Mouse (Mus musculus) MN1 (cell line): ENCODE results near the gene Tespa1.
"Not testable (repeated sequence)": the region's sequence is repeated elsewhere in the genome, so short reads cannot be mapped to it uniquely, and the experiment has no call there.

Source experiments
- DNase-seq: peaks from one replicate; pipeline ENCODE4 v3.0.0-alpha.2; 2016; ENCODE audit warnings: low spot score

The Tespa1 gene

DNA sequence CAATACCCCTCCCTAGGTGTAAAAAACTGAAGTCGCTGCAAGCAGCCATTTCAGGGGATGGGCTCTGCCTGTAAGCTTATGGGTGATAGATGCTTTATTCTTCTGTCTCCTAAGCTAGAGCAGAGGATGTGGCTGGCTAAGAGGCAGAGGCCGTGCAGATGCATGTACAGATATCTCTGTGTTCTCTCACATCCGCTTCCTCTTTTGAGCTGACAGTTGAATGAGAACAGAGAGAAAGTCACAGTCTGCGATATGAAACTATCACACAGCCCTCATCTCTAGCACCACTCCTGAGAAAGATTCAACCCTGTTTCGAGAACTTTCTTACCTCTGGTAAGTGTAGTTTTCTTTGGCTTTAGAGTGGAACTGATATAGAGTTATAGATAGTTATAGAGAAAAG lies at the start of gene Tespa1:
Gene Tespa1 (plus strand): TSS at position 234 of the 400 bp plus-strand sequence.
- DNase-seq, result no peak

DNA sequence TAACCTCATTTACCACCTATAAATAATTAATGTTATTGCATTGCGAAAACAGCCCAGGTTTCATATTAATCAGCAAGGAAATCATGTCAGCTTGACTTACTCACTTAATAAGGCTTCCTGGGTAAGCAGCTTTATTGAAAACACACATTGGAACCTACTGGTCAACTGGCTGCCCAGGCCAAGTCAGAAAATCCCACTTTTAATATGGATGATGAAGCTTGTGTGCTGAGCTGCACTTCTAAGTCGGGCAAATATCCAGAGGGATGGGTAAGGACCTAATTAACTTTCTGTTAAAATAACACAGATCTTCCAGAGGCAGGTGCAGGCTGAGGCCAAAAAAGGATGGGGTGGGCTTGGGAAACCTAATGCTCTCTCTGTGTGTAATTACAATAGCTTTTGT lies 46.9 kb upstream of the Tespa1 start:
- DNase-seq, result no peak

DNA sequence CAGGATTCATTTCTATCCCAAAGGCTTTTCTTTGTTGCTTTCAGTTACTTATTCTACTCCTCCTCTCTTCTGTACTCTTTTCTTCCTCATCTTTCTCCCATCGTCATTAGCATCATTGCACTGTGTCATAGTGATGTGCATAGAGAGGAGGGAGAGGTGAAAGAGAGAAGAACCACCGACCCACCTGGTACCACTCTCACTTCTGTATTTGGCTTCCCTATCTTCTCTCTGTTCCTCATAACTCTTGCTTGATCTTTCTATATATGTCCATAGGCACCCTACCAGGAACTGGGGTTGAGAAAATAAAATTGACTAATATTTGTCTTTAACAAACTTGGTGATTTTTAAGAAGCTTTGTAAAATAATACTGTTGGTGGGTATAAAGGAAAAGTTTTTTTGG lies 46.2 kb upstream of the Tespa1 start:
- DNase-seq, result no peak

DNA sequence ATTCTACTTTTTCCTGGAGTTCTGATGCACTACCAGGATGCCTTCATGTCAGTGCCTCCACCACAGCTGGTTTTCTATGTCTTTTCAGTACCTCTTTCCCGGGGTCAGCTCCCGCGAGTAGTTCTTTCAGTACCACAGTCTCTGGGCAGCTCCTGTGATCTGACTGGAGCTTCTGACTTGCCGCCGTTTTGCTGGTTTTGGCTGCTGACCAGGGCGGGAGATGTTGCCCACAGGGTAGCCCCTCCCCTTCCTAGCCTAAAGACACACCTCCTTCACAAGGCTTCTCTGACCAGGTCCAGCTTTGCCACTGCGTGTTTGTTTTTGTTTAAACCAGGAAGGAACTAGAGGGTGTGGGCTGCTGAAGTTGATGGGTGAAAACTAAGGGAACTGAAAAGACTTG lies 42.6 kb upstream of the Tespa1 start, which contains the start of gene Neurod4:
Gene Neurod4 (minus strand): TSS at position 175 of the 400 bp plus-strand sequence.
- no peak for DNase-seq

DNA sequence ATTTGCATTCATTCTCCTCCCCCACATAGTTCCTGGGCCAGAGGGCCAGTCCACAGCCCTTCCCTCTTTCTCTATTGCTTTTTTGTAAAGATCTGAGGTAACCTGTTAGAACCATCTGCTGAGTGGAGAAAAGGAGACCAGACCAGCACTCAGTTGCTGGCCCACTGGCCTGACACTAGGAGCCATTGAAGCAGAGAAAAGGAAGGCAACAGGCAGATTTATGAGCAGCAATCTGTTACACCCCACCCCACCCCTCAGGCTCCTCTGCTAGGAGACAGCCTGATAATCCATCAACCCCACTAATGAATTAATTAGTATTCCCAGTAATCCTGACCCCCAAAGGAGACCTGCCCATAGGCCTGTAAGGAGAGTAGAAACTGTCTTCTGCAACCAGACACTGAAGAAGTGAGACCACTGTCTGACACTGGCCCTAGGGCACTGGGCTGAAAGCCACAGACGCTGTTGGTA lies 40.7 kb upstream of the Tespa1 start:
- no peak for DNase-seq

DNA sequence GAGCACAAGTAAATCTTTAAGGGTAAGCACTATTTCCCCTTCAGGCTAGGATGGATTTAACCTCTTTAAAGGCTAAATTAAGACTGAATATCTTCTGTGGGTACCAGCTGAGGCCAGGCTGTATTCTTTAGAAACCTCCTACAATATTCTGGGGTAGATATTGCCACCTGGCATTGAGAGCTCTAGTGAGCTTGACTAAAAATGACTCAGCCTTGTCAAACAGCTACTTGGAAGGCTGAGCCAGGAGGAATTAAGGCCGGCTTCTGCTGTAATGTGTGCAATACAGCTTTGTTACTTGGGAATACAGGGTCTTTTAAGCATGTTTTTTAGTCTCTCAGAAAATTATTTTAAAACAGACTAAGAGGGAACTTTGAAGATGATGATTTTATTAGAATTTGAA lies 35.5 kb upstream of the Tespa1 start:
- DNase-seq, result no peak

DNA sequence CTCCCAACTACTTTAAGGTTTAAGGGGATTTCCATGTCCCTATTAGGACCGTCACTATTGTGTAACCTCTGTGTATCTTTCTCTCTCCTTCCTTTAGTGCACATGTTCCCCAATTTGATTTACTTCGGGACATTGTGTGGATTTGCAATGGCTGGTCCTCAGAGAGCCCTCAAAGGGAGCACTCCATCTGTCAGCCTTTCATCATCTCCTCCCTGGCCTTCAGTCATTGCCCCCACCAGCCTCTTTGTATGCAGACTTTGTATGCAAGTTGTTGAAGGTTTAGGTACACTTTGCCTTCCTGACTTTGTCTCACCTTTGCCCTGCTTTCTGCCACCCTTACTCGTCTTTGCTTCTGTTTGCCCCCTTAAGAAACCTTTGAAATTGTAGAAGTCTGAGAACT lies 34.7 kb upstream of the Tespa1 start:
- no peak for DNase-seq

DNA sequence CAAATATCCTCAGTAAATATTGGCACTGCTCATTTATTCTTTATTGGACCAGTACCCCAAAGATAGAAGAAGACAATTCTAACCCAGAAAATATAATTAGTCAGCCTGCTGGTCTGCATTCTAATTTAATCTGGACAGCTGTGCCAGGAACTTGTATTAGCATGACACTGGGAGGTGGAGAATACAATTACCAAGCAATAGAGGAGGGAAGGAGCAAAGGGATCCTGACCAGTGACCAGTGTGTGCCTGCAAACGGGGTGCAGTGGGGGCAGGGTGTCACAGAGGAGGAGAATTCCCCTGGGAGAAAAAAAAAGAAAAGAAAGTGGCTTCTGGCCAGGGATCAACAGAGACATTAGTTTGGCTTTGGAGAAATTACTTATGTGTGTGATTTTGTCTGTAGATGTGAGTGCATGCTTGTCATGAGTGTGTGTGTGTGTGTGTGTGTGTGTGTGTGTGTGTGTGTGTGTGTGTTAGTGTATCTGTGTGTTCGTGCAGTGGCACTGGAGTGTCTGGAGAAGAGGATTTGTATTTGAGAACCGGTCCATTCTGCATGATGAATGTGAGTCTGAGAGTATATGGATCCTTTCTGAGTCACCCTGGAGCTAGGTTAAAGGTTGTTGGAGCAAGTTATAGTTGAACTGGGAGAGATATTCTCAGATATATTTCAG lies 28.8 kb upstream of the Tespa1 start:
- no peak for DNase-seq

DNA sequence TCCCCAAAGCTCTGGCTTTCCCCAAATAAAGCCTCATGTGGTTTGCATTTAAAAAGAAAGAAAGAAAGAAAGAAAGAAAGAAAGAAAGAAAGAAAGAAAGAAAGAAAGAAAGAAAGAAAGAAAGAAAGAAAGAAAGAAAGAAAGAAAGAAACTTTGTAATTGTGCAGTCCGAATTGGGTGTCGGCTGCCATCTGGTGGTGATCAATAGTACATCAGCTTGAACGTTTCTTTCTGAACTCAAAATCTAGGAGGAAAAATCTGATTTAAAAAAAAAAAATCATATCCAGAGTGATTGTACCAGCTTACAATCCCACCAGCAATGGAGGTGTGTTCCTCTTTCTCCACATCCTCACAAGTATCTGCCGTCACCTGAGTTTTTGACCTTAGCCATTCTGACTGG lies 23.9 kb upstream of the Tespa1 start:
- peak; percentile 25 for DNase-seq

DNA sequence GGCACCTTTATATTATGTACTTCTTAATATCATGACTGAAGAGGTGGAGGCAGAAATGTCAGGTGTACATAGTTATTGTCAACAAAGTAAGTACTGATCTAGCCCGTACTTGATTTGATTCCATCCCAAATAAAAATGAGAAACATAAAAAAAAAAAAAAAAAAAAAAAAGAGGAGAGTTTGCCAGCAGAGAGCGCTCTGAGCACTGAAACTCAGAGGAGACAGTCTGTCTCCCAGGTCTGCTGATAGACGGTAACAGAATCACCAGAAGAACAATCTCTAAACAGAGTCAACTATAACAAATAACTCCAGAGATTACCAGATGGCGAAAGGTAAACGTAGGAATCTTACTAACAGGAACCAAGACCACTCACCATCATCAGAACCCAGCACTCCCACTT lies 18.5 kb upstream of the Tespa1 start:
- not testable (repeated sequence) for DNase-seq

DNA sequence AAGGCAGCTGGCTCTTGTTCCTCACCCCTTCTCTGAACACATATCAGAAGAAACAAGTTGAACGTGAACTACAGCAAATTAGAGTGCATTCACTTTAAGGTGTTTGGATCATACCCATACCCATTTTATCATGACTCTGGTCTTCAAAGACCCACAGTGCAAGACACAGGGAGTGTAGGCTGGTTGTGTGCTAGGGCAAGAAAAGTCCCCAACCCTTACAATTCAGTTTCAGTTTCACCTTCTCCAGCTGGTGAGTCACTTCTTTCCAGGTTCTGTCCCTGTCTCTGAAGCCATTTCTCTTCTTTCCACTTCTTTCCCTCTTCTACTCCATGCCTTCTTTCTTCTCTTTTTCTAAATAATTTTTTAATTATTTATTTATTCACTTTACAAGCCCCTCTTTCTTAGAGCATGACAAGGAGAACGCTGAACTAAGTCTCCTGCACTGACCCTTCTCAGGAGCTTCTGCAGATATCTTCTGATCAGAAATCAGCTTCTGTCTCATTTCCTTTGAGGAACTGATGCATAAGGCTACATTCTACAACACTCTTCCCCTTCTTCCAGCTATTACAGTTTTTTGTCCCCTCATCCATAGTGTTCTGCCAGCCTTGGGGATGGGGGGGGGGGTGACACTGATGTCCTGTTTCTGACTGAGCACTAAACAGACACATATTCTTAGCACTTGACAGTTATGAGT lies 11.0 kb upstream of the Tespa1 start:
- no peak for DNase-seq

DNA sequence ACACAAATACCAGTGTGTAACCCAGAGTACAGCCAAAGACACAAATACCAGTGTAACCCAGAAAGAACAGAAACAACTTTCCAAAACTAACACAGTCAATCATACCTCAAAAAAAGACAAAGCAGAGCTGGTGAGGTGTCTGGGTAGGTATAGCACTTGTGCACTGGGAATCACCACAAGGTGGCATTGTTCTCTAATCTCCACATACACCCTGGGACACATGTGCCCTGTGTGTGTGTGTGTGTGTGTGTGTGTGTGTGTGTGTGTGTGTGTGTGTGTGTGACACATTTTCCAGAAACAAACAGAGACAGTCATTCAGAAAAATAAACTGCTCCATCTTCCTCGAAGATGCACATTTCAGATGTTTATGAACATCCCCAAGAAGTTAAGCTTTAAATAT lies 9.1 kb upstream of the Tespa1 start:
- DNase-seq, result no peak

DNA sequence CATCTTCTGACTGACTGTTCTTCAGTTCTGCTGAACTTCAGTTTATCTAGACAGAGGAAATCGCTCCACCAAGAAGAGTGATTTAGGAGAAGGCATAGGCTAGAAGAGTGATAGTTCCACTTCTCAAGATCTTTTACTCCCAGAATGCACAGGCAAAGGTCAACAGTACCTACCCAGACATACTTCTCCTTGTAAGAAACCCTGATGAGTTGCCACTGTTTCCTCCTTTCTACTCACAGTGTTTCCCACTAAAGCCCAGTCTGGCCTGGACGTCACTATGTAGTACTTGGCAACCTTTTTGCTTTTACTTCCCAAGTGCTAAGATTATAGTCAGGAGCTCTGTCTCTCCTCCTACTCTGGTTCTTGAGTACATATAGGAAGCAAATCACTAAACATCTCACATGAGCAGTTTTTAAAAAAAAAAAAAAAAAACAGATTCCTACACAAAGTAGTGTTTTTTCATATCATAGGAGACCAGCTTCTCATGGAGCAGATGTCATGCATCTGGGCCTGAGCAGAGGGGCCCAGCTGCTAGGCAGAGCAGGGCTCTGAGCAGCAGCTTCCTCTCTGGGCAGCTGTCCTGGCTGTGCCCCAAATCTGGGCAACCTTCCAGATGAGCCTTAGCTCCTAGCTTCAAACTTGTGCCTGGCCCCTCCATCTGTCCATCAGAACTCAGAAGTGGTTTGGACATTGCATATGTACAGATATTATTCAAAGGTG lies 8.4 kb upstream of the Tespa1 start:
- peak; percentile 17 for DNase-seq

DNA sequence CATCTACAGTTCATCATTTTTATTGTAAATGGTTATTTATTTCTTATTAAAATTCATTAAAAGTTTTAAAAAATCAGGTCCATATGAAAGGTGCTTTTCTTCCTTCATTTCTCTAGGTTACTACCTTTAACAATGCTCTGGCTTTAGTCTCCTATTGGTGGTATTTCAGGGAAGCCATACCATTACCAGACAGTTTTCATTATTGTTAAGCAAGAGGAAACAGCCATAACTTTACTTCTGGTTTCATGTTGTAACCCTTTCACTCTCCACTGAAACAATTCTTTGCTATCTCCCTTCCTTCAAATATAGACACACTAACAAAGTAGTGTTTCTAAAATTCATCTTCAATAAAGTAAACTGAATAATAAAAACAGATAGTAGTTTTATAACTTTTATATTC lies 6.8 kb upstream of the Tespa1 start:
- DNase-seq, result no peak

DNA sequence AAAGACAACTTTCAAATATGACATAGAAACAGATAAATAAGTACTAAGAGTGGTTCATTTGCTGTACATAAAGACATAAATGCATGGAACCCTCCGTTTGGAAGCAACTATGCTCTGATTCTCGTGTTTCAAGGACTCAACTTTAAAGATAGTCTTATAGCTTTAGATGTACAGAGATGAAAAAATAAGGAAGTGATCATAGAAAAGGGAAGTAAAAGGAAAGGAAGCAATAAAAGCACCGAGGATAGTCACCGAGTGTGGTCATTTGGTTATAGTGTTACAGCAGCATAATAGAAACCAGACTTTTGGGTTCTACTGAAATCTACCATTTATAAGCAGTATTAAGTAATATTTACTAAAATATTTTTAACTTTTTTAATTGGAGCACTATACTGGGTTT lies 4.0 kb upstream of the Tespa1 start:
- DNase-seq, result no peak

DNA sequence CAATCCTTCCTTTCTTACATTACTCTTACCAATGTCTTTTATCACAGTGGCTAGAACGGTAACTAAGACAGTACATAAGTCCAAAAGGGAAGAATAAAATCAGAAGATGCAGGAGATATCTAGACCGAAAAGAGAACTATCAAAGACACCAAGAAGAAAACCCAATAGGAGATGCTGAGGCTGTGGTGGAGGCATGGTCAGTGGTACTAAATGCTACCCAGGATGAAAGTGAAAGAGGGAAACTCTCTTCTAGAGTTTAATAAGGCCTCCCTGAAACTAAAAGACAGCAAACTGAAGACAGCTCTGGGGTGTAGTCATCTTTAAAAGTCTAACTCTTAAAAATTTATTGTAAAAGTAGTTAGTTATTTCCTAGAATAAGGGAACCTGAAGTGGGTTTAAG lies 2.0 kb upstream of the Tespa1 start:
- DNase-seq, result no peak

DNA sequence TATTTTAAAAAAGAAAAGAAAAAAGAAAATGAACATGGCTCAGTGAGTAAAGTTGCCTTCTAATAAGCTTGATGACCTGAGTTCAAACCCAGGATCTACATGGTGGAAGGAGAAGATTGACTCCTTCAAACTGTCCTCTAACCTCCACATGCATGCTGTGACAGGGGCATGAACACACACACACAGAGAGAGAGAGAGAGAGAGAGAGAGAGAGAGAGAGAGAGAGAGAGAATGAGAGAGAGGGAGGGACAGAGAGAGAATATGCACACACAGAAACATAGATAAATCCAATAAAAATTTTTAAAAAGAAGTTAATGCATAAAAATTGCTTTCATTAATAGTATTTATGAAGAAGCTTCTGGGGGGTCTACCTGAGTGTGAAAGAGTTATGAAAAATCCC lies 608 bp upstream of the Tespa1 start:
- DNase-seq, result no peak

DNA sequence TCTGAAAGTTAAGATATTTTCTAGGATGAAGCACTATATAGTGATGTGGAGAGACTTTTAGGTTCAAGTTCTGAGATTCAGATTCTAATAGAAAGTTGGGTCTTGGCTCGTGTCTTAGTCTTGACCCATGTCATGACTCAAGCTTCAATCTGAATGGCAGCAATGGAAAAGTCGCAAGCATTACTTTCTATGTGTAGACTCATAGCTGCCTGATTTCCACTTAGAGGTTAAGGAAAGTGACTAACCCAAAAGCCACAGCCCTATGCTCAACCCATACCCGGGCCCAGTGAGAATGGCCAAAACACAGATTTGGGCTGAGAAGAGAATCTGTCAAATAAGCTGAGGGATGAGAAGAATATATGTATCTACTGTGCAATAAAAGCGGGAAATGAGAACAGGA lies 1.6 kb downstream of the Tespa1 start:
- DNase-seq, result no peak

DNA sequence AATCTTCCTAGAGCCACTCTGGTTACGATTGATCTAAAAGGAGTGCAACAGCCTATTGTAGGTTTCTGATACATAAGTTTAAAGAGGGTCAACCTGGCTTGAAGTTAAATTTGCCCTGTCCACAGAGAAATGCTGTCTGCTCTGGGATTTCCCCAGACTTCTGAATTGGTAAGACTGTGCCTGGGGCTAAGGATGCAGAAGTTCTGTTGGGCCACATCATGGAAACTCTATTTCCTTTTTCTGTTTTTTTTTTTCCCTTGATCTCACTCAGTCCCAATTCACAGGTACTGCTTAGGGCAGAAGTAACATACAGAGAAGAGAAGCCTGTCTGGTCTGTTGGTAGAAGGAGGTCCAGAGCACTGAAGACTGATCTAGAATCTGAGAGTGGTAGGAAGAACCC lies 8.0 kb downstream of the Tespa1 start:
- DNase-seq, result no peak

DNA sequence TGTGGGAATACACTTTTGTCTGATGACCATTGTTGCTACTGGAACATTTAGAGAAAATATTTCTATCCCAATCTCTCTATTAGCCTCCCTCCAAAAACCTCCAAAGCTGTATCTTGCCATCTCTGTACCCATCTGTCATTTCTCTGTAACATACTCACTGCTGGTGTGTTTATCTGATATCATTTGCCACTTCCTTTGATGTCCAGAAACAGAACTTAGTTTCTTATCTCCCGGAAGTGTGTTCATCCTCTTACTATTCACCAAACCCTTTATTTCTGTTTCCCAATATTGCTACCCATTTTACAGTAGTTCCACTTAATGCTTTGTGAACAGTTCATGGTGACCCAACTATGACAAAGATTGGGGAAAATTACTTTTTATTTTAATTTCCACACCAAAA lies 13.7 kb downstream of the Tespa1 start:
- DNase-seq, result no peak

DNA sequence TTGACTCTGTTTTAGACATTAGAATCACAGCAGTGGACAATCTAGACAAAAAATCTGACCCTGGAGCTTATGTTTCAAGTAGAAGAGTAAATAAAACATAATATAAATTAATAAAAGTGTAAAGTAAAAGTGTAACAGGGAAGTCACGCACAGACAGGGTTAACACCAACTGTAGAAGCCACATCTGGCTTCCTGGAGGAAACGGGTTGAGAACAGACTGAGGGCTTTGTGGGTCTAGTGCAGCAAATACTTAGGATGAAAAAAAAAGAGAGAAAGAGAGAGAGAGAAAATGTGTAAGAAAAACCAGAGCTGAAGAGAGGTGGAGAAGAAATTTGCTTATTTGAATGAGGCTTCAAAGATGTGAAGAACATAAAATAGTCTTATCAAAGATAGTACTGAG lies 14.9 kb downstream of the Tespa1 start:
- DNase-seq, result no peak

DNA sequence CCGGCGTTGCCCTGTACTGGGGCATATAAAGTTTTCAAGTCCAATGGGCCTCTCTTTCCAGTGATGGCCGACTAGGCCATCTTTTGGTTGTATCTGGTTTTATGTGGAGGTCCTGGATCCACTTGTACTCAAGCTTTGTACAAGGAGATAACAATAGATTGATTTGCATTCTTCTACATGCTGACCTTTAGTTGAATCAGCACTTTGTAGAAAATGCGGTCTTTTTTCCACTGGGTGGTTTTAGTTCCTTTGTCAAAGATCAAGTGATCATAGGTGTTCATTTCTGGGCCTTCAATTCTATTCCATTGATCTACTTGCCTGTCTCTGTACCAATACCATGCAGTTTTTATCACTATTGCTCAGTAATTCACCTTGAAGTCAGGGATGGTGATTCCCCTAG lies 17.4 kb downstream of the Tespa1 start:
- not testable (repeated sequence) for DNase-seq

DNA sequence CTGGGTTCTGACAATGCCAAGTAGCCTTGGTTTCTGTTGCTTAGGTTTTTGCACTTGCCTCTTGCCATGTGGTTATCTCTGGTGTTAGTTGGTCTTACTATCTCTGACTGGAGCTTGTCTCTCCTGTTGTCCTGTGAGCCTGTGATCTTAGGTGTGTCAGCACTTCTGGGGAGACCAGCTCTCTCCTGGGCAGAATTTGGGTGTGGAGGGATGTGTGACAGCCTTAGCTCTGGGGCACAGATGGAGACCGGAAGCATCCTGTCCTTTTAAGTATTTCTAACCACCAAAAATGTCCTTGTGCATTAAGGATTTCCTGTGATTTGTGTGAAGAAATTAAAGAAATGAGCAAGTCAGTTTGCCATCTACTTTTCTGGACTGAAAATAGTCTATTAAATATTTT lies 21.4 kb downstream of the Tespa1 start:
- no peak for DNase-seq
